Mouse (Mus musculus): ENCODE results near the gene Zpbp2. TPM values are rescaled to one million over a fixed set of nuclear protein-coding genes. Genes with fewer than 3 reads are reported as not detected.

Gene Zpbp2
- polyA plus RNA-seq (2014; fragmentation: Illumina TruSeq; extraction: RNeasy Lipid Tissue Mini Kit (QIAGEN cat#74804); ENCODE audit: low read depth, low replicate concordance) = 0.49 TPM

GRCm38 (mm10) chr11:98550975-98551828 lies at the start of gene Zpbp2:
TSS of gene Zpbp2 (plus strand) at chr11:98551097.

GRCm38 (mm10) chr11:98545711-98546231 lies 5.1 kb upstream of the Zpbp2 start, which contains the start of gene Ikzf3:
TSS of gene Ikzf3 (minus strand) at chr11:98546031.

GRCm38 (mm10) chr11:98586892-98587563 lies 36.1 kb downstream of the Zpbp2 start, which contains the start of gene Ormdl3:
TSS of gene Ormdl3 (minus strand) at chr11:98587368.

GRCm38 (mm10) chr11:98597991-98598390 lies 47.1 kb downstream of the Zpbp2 start, which contains the start of gene Lrrc3c:
TSS of gene Lrrc3c (plus strand) at chr11:98598291.

Other genes with a start within 250 kb of the Zpbp2 start
- gene Neurod2, start 221.4 kb upstream of the Zpbp2 start, polyA plus RNA-seq (2014; fragmentation: Illumina TruSeq; extraction: RNeasy Lipid Tissue Mini Kit (QIAGEN cat#74804); ENCODE audit: low read depth, low replicate concordance) = not detected
- gene Ppp1r1b, start 202.7 kb upstream of the Zpbp2 start, polyA plus RNA-seq (2014; fragmentation: Illumina TruSeq; extraction: RNeasy Lipid Tissue Mini Kit (QIAGEN cat#74804); ENCODE audit: low read depth, low replicate concordance) = 6.8 TPM
- 1.0 TPM for gene Stard3, start 192.7 kb upstream of the Zpbp2 start, polyA plus RNA-seq (2014; fragmentation: Illumina TruSeq; extraction: RNeasy Lipid Tissue Mini Kit (QIAGEN cat#74804); ENCODE audit: low read depth, low replicate concordance)
- gene Tcap, start 167.3 kb upstream of the Zpbp2 start, polyA plus RNA-seq (2014; fragmentation: Illumina TruSeq; extraction: RNeasy Lipid Tissue Mini Kit (QIAGEN cat#74804); ENCODE audit: low read depth, low replicate concordance) = not detected
- not detected for gene Pnmt, start 164.6 kb upstream of the Zpbp2 start, polyA plus RNA-seq (2014; fragmentation: Illumina TruSeq; extraction: RNeasy Lipid Tissue Mini Kit (QIAGEN cat#74804); ENCODE audit: low read depth, low replicate concordance)
- gene Pgap3, start 150.6 kb upstream of the Zpbp2 start, polyA plus RNA-seq (2014; fragmentation: Illumina TruSeq; extraction: RNeasy Lipid Tissue Mini Kit (QIAGEN cat#74804); ENCODE audit: low read depth, low replicate concordance) = 0.28 TPM
- 1.3 TPM for gene Erbb2, start 138.6 kb upstream of the Zpbp2 start, polyA plus RNA-seq (2014; fragmentation: Illumina TruSeq; extraction: RNeasy Lipid Tissue Mini Kit (QIAGEN cat#74804); ENCODE audit: low read depth, low replicate concordance)
- gene Mien1, start 112.1 kb upstream of the Zpbp2 start, polyA plus RNA-seq (2014; fragmentation: Illumina TruSeq; extraction: RNeasy Lipid Tissue Mini Kit (QIAGEN cat#74804); ENCODE audit: low read depth, low replicate concordance) = 101 TPM
- gene Grb7, start 104.7 kb upstream of the Zpbp2 start, polyA plus RNA-seq (2014; fragmentation: Illumina TruSeq; extraction: RNeasy Lipid Tissue Mini Kit (QIAGEN cat#74804); ENCODE audit: low read depth, low replicate concordance) = 5.3 TPM
- gene Ikzf3, start 5.1 kb upstream of the Zpbp2 start, polyA plus RNA-seq (2014; fragmentation: Illumina TruSeq; extraction: RNeasy Lipid Tissue Mini Kit (QIAGEN cat#74804); ENCODE audit: low read depth, low replicate concordance) = not detected
- 3.5 TPM for gene Ormdl3, start 36.3 kb downstream of the Zpbp2 start, polyA plus RNA-seq (2014; fragmentation: Illumina TruSeq; extraction: RNeasy Lipid Tissue Mini Kit (QIAGEN cat#74804); ENCODE audit: low read depth, low replicate concordance)
- not detected for gene Lrrc3c, start 47.2 kb downstream of the Zpbp2 start, polyA plus RNA-seq (2014; fragmentation: Illumina TruSeq; extraction: RNeasy Lipid Tissue Mini Kit (QIAGEN cat#74804); ENCODE audit: low read depth, low replicate concordance)
- gene Gm12355, start 74.6 kb downstream of the Zpbp2 start, polyA plus RNA-seq (2014; fragmentation: Illumina TruSeq; extraction: RNeasy Lipid Tissue Mini Kit (QIAGEN cat#74804); ENCODE audit: low read depth, low replicate concordance) = not detected
- gene Gsdma3, start 75.3 kb downstream of the Zpbp2 start, polyA plus RNA-seq (2014; fragmentation: Illumina TruSeq; extraction: RNeasy Lipid Tissue Mini Kit (QIAGEN cat#74804); ENCODE audit: low read depth, low replicate concordance) = not detected
- not detected for gene Gsdma2, start 95.7 kb downstream of the Zpbp2 start, polyA plus RNA-seq (2014; fragmentation: Illumina TruSeq; extraction: RNeasy Lipid Tissue Mini Kit (QIAGEN cat#74804); ENCODE audit: low read depth, low replicate concordance)
- not detected for gene Gsdma, start 113.3 kb downstream of the Zpbp2 start, polyA plus RNA-seq (2014; fragmentation: Illumina TruSeq; extraction: RNeasy Lipid Tissue Mini Kit (QIAGEN cat#74804); ENCODE audit: low read depth, low replicate concordance)
- gene Psmd3, start 131.5 kb downstream of the Zpbp2 start, polyA plus RNA-seq (2014; fragmentation: Illumina TruSeq; extraction: RNeasy Lipid Tissue Mini Kit (QIAGEN cat#74804); ENCODE audit: low read depth, low replicate concordance) = 16.5 TPM
- gene Csf3, start 150.2 kb downstream of the Zpbp2 start, polyA plus RNA-seq (2014; fragmentation: Illumina TruSeq; extraction: RNeasy Lipid Tissue Mini Kit (QIAGEN cat#74804); ENCODE audit: low read depth, low replicate concordance) = not detected
- gene Med24, start 178.3 kb downstream of the Zpbp2 start, polyA plus RNA-seq (2014; fragmentation: Illumina TruSeq; extraction: RNeasy Lipid Tissue Mini Kit (QIAGEN cat#74804); ENCODE audit: low read depth, low replicate concordance) = 3.1 TPM
- 6.5 TPM for gene Thra, start 189.5 kb downstream of the Zpbp2 start, polyA plus RNA-seq (2014; fragmentation: Illumina TruSeq; extraction: RNeasy Lipid Tissue Mini Kit (QIAGEN cat#74804); ENCODE audit: low read depth, low replicate concordance)
- 0.93 TPM for gene Nr1d1, start 224.2 kb downstream of the Zpbp2 start, polyA plus RNA-seq (2014; fragmentation: Illumina TruSeq; extraction: RNeasy Lipid Tissue Mini Kit (QIAGEN cat#74804); ENCODE audit: low read depth, low replicate concordance)
- 52.8 TPM for gene Msl1, start 244.4 kb downstream of the Zpbp2 start, polyA plus RNA-seq (2014; fragmentation: Illumina TruSeq; extraction: RNeasy Lipid Tissue Mini Kit (QIAGEN cat#74804); ENCODE audit: low read depth, low replicate concordance)

Data from kidney, adult 10 weeks (tissue).